Mouse (Mus musculus) myocyte (in vitro differentiated cells): Measurements from ENCODE around the gene Ano10.

Experiments used
- CEBPB ChIP-seq: IDR thresholded peaks from 2 replicates; pipeline ENCODE4 v1.6.1; 2011; ENCODE audit warnings: mild to moderate bottlenecking, moderate library complexity; ENCODE audit not compliant: poor library complexity, insufficient read depth, severe bottlenecking
- MAX ChIP-seq: IDR thresholded peaks from one replicate; pipeline ENCODE4 v1.6.1; 2011; ENCODE audit warnings: low read depth, mild to moderate bottlenecking, control low read depth
- POLR2A ChIP-seq: IDR thresholded peaks from one replicate; pipeline ENCODE4 v1.6.1; 2011; ENCODE audit warnings: low read depth, mild to moderate bottlenecking, control low read depth, moderate library complexity; ENCODE audit not compliant: insufficient read length

DNA sequence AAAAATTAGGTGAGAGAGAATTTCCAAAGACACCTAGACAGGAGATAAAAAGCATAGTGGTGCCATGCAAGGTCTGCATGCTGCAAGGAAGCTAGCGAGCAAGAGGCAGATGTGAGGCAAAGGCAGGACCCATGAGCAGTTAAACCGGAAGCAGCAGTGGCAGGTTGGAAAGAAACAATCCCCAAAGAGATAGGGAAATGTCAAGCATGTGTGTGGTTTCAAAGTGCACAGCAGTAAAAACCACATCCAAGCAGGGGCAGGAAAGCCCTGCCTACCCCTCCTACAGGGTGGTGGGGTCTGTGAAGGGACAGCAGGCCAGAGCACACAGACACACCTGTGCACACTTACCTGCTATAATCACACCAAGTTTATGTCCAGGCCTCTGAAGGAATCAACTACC, 61.3 kb downstream of the Ano10 start:
- TF ChIP-seq MAX (no peak), POLR2A (no peak), CEBPB (no peak)
